Mouse (Mus musculus) forebrain, postnatal 0 days (tissue): ENCODE results near the gene Kcnab1. TPM values are rescaled to one million over a fixed set of nuclear protein-coding genes. Genes with fewer than 3 reads are reported as not detected.

ENCODE experiments used
- ATAC-seq: fragments of 200-750 bp; cut with Nextera tagmentation; 2 replicates; pipeline ENCODE4 v1.8.0; 2017; ENCODE audit warnings: mild to moderate bottlenecking, moderate library complexity
- DNase-seq: peaks from one replicate; pipeline ENCODE4 v3.0.0-alpha.2; 2015
- H3K27ac ChIP-seq: fragments of 300-500 bp; sonication (generic); 2 replicates; pipeline ENCODE4 v1.5.1; 2014; ENCODE audit warnings: low read depth, mild to moderate bottlenecking, antibody characterized with exemption, low read length, moderate library complexity, mixed read lengths
- H3K27me3 ChIP-seq: fragments of 300-500 bp; sonication (generic); 2 replicates; pipeline ENCODE4 v1.6.1; 2014; ENCODE audit warnings: mild to moderate bottlenecking, low read length, mixed read lengths; ENCODE audit not compliant: insufficient read depth
- H3K36me3 ChIP-seq: fragments of 300-500 bp; sonication (generic); 2 replicates; pipeline ENCODE4 v1.6.1; 2014; ENCODE audit warnings: mild to moderate bottlenecking, moderate library complexity; ENCODE audit not compliant: insufficient read depth
- H3K4me1 ChIP-seq: fragments of 300-500 bp; sonication (generic); 2 replicates; pipeline ENCODE4 v1.6.1; 2014; ENCODE audit warnings: antibody characterized with exemption; ENCODE audit not compliant: insufficient read depth
- H3K4me2 ChIP-seq: fragments of 300-500 bp; sonication (generic); 2 replicates; pipeline ENCODE4 v1.6.1; 2014; ENCODE audit warnings: low read depth, mild to moderate bottlenecking, moderate library complexity
- H3K4me3 ChIP-seq: fragments of 300-500 bp; sonication (generic); 2 replicates; pipeline ENCODE4 v1.5.1; 2014; ENCODE audit warnings: low read depth, low read length, mixed read lengths
- H3K9ac ChIP-seq: fragments of 300-500 bp; sonication (generic); 2 replicates; pipeline ENCODE4 v1.6.1; 2014; ENCODE audit warnings: mild to moderate bottlenecking
- H3K9me3 ChIP-seq: fragments of 300-500 bp; sonication (generic); 2 replicates; pipeline ENCODE4 v1.6.1; 2016; ENCODE audit warnings: low read length
- CTCF ChIP-seq: sonication (generic); IDR thresholded peaks from 2 replicates; pipeline ENCODE4 v1.5.1; 2016; ENCODE audit warnings: antibody characterized with exemption, control low read depth, low read depth
- WGBS: fragments of 180-500 bp; shearing (Covaris S2); extraction: QIAGEN DNeasy Blood & Tissue Kit; methylation state at CpG from one replicate; pipeline ENCODE4 v1.1.7; 2014; 5-methylcytosine and 5-hydroxymethylcytosine counted together
- polyA plus RNA-seq: library from polyadenylated mRNA; unstranded; fragments of >200 nt; fragmentation: Nextera tagmentation; extraction: Ambion mirVana; gene quantifications from 2 replicates; pipeline ENCODE4 v1.2.1, GENCODE M21; 2015
- total RNA-seq: library from RNA; depleted of rRNA; stranded (reverse); fragments of >200 nt; gene quantifications from 2 replicates; pipeline ENCODE4 v1.2.3, GENCODE M21; 2014

Gene Kcnab1
- total and polyA plus RNA-seq, 2 experiments from 2014 or later, result 7.3 to 10.9 TPM

DNA sequence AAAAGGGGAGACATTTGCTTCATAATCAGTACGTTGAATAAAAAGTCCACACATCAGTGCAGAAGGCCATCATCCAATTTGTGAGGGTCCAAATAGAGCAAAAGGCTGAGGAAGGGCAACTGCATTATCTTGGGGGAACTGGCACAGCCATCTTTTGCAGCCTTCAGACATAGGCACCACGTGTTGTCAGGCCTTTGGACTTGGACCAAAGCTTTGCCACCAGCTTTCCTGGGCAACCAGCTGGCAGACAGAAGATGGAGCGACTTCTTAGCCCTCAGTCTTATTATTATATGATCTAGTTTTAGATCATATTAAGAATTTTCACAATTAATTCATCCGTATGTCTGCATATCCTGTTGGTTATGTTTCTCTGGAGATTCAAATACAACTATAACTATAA, 296.6 kb downstream of the Kcnab1 start:
- no peak for TF ChIP-seq CTCF
- no peak overlapping the region for H3K9ac ChIP-seq
- H3K9me3 ChIP-seq, result no peaks in the 10 kb centered on the region
- ATAC-seq, result no peak
- no peaks in the 10 kb centered on the region for H3K4me1 ChIP-seq
- H3K27me3 ChIP-seq, result no peaks in the 10 kb centered on the region
- DNase-seq, result no peak
- H3K27ac ChIP-seq, result no peak overlapping the region
- H3K4me3 ChIP-seq, result no peak overlapping the region
- H3K4me2 ChIP-seq, result no peak overlapping the region
- WGBS, result 58% methylated on average over 4 of the region's 4 CpGs
- H3K36me3 ChIP-seq, result no peaks in the 10 kb centered on the region

DNA sequence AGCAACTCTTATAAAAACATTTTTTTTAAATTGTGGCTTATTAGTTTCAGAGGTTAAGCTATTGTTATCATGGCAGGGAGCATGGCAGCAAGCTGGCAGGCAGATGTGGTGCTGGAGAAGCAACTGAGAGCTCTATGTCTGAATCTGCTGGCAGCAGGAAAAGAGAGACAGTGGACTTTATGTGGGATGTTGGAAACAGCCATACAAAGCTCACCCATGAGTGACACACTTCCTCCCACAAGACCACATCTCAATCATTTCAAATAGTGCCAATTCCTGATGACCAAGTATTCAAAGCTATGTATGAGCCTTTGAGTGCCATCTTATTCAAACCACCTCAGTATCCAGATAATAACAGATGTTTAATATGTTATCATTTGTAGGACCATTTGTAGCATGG, 298.7 kb downstream of the Kcnab1 start:
- Histone ChIP-seq H3K4me3 (no peak overlapping the region), H3K4me2 (no peak overlapping the region)
- no peak for TF ChIP-seq CTCF

DNA sequence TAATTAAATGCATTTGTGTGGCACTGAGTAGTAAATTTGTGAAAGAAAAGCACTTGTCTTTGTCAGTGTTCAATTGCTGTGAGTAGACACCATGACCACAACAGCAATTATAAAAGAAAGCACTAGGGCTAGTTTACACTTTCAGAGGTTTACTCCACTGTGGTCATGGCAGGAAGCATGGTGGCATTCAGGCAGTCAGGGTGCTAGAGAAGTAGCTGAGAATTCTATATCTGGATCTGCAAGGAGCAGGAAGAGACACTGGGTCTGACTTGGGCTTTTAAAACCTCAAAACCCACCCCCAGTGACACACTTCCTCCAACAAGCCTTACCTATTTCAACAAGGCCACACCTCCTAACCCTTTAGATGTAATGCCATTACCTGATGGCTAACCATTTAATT, 307.4 kb downstream of the Kcnab1 start:
- H3K4me2 ChIP-seq, result no peak overlapping the region
- H3K27me3 ChIP-seq, result no peaks in the 10 kb centered on the region
- no peak for TF ChIP-seq CTCF
- no peaks in the 10 kb centered on the region for H3K36me3 ChIP-seq
- H3K9ac ChIP-seq, result no peak overlapping the region
- H3K27ac ChIP-seq, result no peak overlapping the region
- DNase-seq (no peak), ATAC-seq (no peak)
- no peak overlapping the region for H3K4me3 ChIP-seq
- H3K4me1 ChIP-seq, result no peaks in the 10 kb centered on the region
- no peaks in the 10 kb centered on the region for H3K9me3 ChIP-seq

More for the DNA sequence above, 298.7 kb downstream of the Kcnab1 start:
- DNase-seq, result no peak
- no peak overlapping the region for H3K9ac ChIP-seq
- H3K36me3 ChIP-seq, result no peaks in the 10 kb centered on the region
- no peaks in the 10 kb centered on the region for H3K27me3 ChIP-seq
- no peaks in the 10 kb centered on the region for H3K4me1 ChIP-seq
- ATAC-seq, result no peak
- no peaks in the 10 kb centered on the region for H3K9me3 ChIP-seq
- no peak overlapping the region for H3K27ac ChIP-seq

DNA sequence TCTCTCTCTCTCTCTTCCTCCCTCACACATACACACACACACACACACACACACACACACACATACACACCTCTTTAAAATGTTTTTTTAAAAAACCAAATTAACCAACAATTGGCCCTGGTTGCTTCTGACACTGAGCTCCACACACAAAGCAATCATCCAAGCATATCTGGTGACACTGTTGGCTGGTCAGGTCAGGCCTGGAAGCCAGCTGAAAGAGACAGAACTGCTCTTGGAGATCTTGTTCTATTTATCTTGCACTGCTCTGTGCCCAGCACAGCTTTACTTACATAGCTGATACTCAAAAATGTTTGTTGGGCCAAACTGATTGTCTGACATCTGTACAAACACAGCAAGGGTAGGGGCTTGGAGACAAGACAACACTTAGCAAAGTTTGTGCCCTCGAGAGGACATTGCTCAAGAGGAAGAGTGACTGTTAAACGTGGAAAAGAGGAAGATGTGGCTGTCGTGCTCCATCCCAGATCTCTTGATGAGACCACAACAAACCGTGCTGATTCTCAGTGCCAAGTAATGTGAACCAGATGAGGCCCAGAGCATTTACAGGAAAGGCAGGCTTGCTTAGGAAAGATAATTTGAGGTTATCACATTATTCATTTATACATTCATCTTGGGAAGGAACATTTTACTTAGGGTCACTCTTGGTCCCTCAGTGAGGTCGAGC, 308.9 kb downstream of the Kcnab1 start:
- TF ChIP-seq CTCF, result no peak
- WGBS, result 84% methylated on average over 5 of the region's 5 CpGs

DNA sequence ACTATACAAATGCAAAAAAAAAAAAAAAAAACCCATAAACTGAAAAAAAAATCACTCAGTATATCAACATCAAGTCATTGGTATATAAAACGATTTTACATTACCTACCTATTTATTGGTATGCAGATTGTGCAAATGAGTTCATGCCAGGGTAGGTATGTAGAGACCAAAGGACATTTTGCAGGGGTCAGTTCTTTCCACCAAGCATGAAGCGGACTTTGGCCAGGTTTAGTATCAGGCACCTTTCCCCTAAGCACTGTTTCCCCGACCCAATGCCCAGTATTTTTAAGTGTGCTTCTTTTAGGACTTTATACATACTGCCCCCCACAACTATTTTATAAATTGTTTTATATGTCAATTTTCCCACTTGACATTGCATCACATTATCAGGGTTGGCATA, 310.5 kb downstream of the Kcnab1 start:
- 86% methylated on average over 3 of the region's 3 CpGs for WGBS

More for the DNA sequence above, 308.9 kb downstream of the Kcnab1 start:
- H3K36me3 ChIP-seq, result no peaks in the 10 kb centered on the region
- no peak overlapping the region for H3K9ac ChIP-seq
- H3K27ac ChIP-seq, result no peak overlapping the region
- ATAC-seq, result no peak
- H3K27me3 ChIP-seq, result no peaks in the 10 kb centered on the region
- H3K4me3 ChIP-seq, result no peak overlapping the region
- DNase-seq, result no peak
- no peak overlapping the region for H3K4me2 ChIP-seq
- H3K9me3 ChIP-seq, result no peaks in the 10 kb centered on the region
- H3K4me1 ChIP-seq, result no peaks in the 10 kb centered on the region

More for the DNA sequence above, 310.5 kb downstream of the Kcnab1 start:
- DNase-seq (no peak), ATAC-seq (no peak)
- no peak overlapping the region for H3K9ac ChIP-seq
- no peaks in the 10 kb centered on the region for H3K36me3 ChIP-seq
- H3K27me3 ChIP-seq, result no peaks in the 10 kb centered on the region
- H3K9me3 ChIP-seq, result no peaks in the 10 kb centered on the region
- no peak overlapping the region for H3K4me3 ChIP-seq
- H3K27ac ChIP-seq, result no peak overlapping the region
- TF ChIP-seq CTCF, result no peak
- no peaks in the 10 kb centered on the region for H3K4me1 ChIP-seq
- no peak overlapping the region for H3K4me2 ChIP-seq
